Mouse (Mus musculus): ENCODE measurements at regions not wholly inside any gene's neighbourhood (a gene's known extent, or its start where the extent isn't known, plus 50 kb on each side); places are given as distances from the start of the nearest gene placed in this dataset.
A peak's percentile ranks its signal among the peaks of the same experiment; 100 is the strongest.

DNA sequence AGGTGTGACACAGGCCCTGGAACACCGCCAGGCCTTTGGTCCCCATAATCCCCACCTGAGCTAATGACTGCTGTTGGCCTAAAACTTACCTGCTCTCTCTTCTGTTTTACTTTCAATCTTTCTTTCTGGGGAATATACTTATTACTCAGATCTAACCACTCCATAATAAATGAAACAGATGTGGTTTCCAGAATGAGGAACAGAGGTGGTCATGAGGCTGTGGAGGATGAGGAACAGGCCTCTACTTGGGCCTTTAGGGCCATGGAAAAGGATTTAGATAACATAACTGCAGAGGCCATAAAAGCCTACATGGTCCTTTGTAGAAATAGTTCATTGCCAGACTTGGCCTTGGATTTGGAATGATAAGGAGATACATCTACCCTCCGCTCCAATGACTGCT lies 74.1 kb downstream of the B3gnt5 start:
- DNase-seq, result no peak

- DNase-seq, result no peak
Measured at GRCm38 (mm10) chr16:19834750-19835149, 74.7 kb downstream of the B3gnt5 start.

DNA sequence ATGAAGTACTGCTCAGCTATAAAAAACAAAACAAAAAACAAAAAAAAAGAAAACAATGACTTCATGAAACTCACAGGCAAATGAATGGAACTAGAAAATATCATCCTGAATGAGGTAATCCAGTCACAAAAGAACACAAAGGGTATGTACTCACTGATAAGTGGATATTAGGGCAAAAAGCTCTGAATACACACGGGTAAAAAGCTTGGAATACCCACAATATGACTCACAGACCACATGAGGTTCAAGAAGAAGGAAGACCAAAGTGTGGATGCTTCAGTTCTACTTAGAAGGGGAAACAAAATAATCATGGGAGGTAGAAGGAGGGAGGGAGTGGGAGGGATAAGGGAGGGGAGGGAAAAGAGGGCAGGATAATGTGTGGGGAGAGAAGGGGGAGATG lies 79.8 kb downstream of the B3gnt5 start:
- no peak for DNase-seq

- DNase-seq, result no peak
Measured at GRCm38 (mm10) chr16:19842346-19843025, 82.5 kb downstream of the B3gnt5 start.

DNA sequence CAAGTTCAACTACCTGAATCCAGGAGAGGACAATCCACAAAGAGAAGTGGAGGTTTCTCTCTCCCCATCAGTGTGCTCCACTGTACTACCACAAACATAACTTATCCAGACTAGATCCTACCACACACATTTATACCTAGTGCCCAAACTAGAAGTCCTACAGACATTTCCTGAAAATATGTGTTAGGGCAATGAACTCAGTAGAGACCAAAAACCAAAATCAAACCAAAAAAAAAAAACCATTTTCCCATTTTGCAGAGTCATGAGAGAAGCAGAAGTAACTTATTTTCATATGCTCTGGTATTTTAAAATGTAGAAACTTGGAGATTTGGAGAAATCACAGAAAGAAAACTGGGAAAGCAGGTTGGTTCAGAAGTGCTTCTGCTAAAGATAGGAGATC lies 83.7 kb downstream of the B3gnt5 start:
- DNase-seq, result no peak

GRCm38 (mm10) chr16:19848395-19848794 lies 88.4 kb downstream of the B3gnt5 start:
- DNase-seq, result peak; percentile 30

- no peak for DNase-seq
Measured at GRCm38 (mm10) chr16:19865306-19865705, 105.3 kb downstream of the B3gnt5 start.

- no peak for DNase-seq
Measured at GRCm38 (mm10) chr16:19865931-19866330, 105.9 kb downstream of the B3gnt5 start.

DNA sequence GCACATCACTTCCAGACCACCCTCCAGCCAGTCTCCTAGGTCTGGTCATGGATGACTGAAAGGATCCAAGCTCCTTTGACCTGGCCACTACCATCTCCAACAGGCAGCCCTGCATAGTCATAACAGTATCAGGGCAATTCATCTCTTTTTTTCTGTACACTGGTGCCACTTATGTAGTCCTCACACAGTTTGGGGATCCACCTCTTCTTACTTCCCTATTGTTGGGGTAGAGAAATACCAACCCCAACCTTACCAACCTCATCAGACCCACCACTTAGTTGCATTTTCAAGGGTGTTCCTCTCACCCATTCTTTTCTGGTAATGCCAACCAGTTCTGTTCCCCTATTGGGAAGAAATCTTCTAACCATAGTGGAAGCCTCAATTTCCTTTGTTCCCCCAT lies 109.4 kb downstream of the B3gnt5 start:
- no peak for DNase-seq

- DNase-seq, result no peak
Measured at GRCm38 (mm10) chr16:19876861-19877554, 105.8 kb downstream of the Klhl6 start.

GRCm38 (mm10) chr16:19882961-19883360 lies 99.9 kb downstream of the Klhl6 start:
- DNase-seq, result no peak

GRCm38 (mm10) chr16:19883776-19884513 lies 98.9 kb downstream of the Klhl6 start:
- peak; percentile 59 for DNase-seq

- no peak for DNase-seq
Measured at GRCm38 (mm10) chr16:19884535-19884934, 98.3 kb downstream of the Klhl6 start.

GRCm38 (mm10) chr16:19886596-19886995 lies 96.2 kb downstream of the Klhl6 start:
- DNase-seq, result no peak

DNA sequence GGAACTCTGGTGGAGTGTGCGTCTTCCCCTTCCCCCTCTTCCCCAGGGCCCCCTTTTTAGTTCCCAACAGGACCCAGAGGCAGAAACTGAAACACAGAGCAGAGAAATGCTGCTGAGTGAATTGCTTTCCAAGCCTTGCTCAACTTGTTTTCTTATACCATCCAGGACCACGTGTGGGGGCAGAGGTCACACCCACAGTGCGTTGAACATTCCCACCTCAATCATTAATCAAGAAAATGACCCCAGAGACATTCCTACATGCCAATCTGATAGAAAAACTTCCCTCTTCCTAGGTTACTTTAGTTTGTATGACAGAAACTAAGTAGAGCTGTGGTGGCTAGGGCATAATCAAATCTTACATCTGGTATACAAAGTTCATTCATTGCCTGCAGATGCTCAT lies 93.3 kb downstream of the Klhl6 start:
- DNase-seq, result peak; percentile 27

DNA sequence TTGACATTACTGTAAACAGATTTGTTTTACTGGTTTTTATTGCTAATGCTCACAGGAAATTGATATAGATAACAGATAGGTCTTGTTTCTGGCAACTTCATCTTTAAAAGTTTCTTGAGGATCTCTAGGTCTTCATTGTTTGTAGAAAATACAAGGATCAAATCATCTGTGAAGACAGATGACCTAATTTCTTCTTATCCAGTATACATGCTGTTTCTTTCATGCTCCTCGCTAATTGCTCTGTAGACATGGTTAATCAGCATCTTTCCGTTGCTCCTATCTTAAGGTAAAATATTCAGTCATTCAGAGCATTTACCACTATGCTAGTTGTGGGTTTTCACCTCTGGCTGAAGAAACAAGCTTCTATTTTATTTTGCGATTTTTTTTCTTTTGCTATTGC lies 91.4 kb downstream of the Klhl6 start:
- no peak for DNase-seq

DNA sequence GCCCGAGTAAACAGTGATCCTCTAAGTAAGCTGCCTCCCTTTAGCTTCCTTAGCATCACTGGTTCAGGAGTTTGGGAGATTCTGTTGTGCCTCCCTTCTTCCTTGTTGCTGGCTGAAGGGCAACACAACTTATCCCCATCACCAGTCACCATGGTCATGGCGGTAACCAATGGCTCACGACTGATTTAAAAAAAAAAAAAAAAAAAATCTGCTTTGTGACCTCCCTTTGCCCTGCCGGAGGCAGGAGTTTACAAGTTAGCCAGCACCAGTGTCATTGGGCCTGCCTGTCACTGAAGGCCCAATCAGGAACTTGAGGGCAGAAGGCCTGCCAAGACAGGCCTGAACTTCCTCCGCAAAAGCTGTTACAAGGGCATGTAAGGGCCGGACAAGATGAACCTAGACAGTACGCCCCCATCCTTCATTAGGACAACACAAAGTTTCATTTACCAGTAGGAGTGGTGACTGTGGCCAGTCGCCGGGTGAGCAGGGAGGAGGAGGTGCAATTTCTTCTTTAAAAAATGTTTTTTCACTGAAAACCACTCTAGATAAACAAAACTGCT lies 88.3 kb downstream of the Klhl6 start:
- DNase-seq, result no peak
